8 mouse cellular contexts compared by ENCODE assay signal in the genomic region with DNA sequence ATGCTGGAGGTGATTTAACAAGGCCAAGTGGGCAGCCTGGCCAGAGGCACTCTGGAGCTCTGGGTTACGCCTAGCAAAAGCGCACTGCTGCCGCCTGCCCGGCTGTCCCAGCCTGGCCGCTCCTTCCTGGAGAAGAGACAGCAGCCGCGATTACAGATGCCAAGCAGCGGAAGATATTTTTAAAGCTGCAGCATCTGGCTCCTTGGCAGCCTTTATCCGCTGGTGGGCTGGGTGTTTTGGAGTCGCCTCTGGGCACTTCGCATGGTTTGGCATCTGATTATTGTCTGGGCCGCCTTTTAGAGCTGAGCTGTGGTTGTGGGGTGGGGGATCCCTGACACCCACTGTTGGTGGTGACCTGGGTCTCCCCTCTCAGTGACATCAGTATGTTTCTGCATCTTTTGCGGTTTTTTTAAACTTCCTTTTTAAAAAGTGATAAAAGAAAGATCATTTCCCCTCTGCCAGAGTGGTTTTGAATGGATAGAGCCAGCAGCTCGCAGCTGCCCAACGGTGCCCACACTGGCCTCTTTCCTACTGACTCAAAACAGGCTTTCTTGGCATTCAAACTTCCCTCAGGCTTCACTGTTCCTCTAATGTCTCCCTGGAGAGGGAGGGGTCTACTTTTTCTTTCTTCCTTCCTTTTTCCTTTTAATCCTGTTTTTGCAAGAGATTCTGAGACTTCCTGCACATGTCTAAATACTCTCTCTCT.
DNase-seq lines count a peak whose midpoint lies in the region; ATAC-seq lines count a peak whose summit lies in the region.

No protein-coding gene starts in this region.

- peak overlapping the region; percentile 58; the same call in 1 of the 2 replicates for H3K27ac ChIP-seq in embryonic facial prominence, embryonic 13.5 days
- H3K27ac ChIP-seq in embryonic facial prominence, embryonic 10.5 days (replicated peaks), result no peak overlapping the region
- H3K27ac ChIP-seq in hindbrain, embryonic 14.5 days, result peak overlapping the region; percentile 49
- H3K27ac ChIP-seq in limb, embryonic 13.5 days, result no peak overlapping the region

- no peaks in the 10 kb centered on the region for H3K36me3 ChIP-seq in embryonic facial prominence, embryonic 13.5 days
- H3K36me3 ChIP-seq in embryonic facial prominence, embryonic 10.5 days (replicated peaks), result no peaks in the 10 kb centered on the region
- no peaks in the 10 kb centered on the region for H3K36me3 ChIP-seq in hindbrain, embryonic 14.5 days (replicated peaks; ENCODE audit: control insufficient read depth, insufficient read depth)
- no peaks in the 10 kb centered on the region for H3K36me3 ChIP-seq in limb, embryonic 13.5 days

- no peaks in the 10 kb centered on the region for H3K27me3 ChIP-seq in embryonic facial prominence, embryonic 13.5 days
- no peaks in the 10 kb centered on the region for H3K27me3 ChIP-seq in embryonic facial prominence, embryonic 10.5 days (replicated peaks; ENCODE audit: low read depth, poor library complexity, severe bottlenecking)
- no peaks in the 10 kb centered on the region for H3K27me3 ChIP-seq in hindbrain, embryonic 14.5 days (ENCODE audit: control insufficient read depth, insufficient read depth, low read length)
- H3K27me3 ChIP-seq in limb, embryonic 13.5 days, result no peaks in the 10 kb centered on the region

- 0 out of 2 replicates have a peak overlapping the region, but pooled peaks have one; percentile 51 for H3K9ac ChIP-seq in embryonic facial prominence, embryonic 13.5 days
- no peak overlapping the region; the same call in 1 of the 2 replicates for H3K9ac ChIP-seq in hindbrain, embryonic 14.5 days
- H3K9ac ChIP-seq in limb, embryonic 13.5 days, result no peak overlapping the region

- no peak for ATAC-seq in embryonic facial prominence, embryonic 13.5 days (ENCODE audit: insufficient number of reproducible peaks, insufficient read depth, low FRiP score, low TSS enrichment, low read depth)
- peak; percentile 80 for ATAC-seq in hindbrain, embryonic 14.5 days (ENCODE audit: low FRiP score)
- ATAC-seq in limb, embryonic 13.5 days (ENCODE audit: low FRiP score, low read depth), result no peak; the same call in 1 of the 2 replicates

- H3K4me3 ChIP-seq in embryonic facial prominence, embryonic 13.5 days, result no peak overlapping the region
- H3K4me3 ChIP-seq in embryonic facial prominence, embryonic 10.5 days, result no peak overlapping the region
- H3K4me3 ChIP-seq in hindbrain, embryonic 14.5 days (replicated peaks; ENCODE audit: low read length), result no peak overlapping the region
- no peak overlapping the region for H3K4me3 ChIP-seq in limb, embryonic 13.5 days

- peak overlapping the region; percentile 31 for H3K4me2 ChIP-seq in embryonic facial prominence, embryonic 13.5 days
- H3K4me2 ChIP-seq in hindbrain, embryonic 14.5 days (replicated peaks), result peak overlapping the region; percentile 36
- peak overlapping the region; percentile 12; the same call in 1 of the 2 replicates for H3K4me2 ChIP-seq in limb, embryonic 13.5 days (replicated peaks)

- peaks cover 14% of the 10 kb centered on the region for H3K4me1 ChIP-seq in embryonic facial prominence, embryonic 13.5 days
- H3K4me1 ChIP-seq in embryonic facial prominence, embryonic 10.5 days, result peaks cover 13% of the 10 kb centered on the region
- H3K4me1 ChIP-seq in hindbrain, embryonic 14.5 days (replicated peaks; ENCODE audit: control insufficient read depth, insufficient read depth, low read length), result peaks cover 4% of the 10 kb centered on the region; the same call in 1 of the 2 replicates
- peaks cover 9% of the 10 kb centered on the region for H3K4me1 ChIP-seq in limb, embryonic 13.5 days

- WGBS in embryonic facial prominence, embryonic 13.5 days, result 29% methylated on average over 15 of the region's 15 CpGs
- WGBS in embryonic facial prominence, embryonic 10.5 days, result 55% methylated on average over 15 of the region's 15 CpGs
- WGBS in hindbrain, embryonic 14.5 days, result 47% methylated on average over 15 of the region's 15 CpGs
- 43% methylated on average over 15 of the region's 15 CpGs for WGBS in limb, embryonic 13.5 days

- DNase-seq in embryonic facial prominence, embryonic 10.5 days (ENCODE audit: low spot score), result no peak
- peak; percentile 23 for DNase-seq in T-cell, adult 2 months (ENCODE audit: low spot score)
- DNase-seq in frontal cortex, postnatal 14 days (ENCODE audit: low spot score in 2 of 2), result peak; percentile 59 to 66
- peak; percentile 41 for DNase-seq in hindbrain, embryonic 14.5 days (ENCODE audit: low spot score)
- peak; percentile 56 to 60 for DNase-seq in right cerebral cortex, postnatal 36 days (ENCODE audit: low spot score in 2 of 2)
- no peak for DNase-seq in B cell, adult 2 months

- H3K9me3 ChIP-seq in embryonic facial prominence, embryonic 13.5 days, result no peaks in the 10 kb centered on the region
- H3K9me3 ChIP-seq in embryonic facial prominence, embryonic 10.5 days, result no peaks in the 10 kb centered on the region
- no peaks in the 10 kb centered on the region for H3K9me3 ChIP-seq in hindbrain, embryonic 14.5 days (ENCODE audit: control insufficient read depth, low read length)
- no peaks in the 10 kb centered on the region for H3K9me3 ChIP-seq in limb, embryonic 13.5 days

Comparison
In these comparisons a context has a peak if more than half of its experiments do, and no peak if none do; other contexts are left out.
1. H3K27ac ChIP-seq: peak in embryonic facial prominence, embryonic 13.5 days (single experiment) and hindbrain, embryonic 14.5 days (single experiment); none in embryonic facial prominence, embryonic 10.5 days (single experiment) and limb, embryonic 13.5 days (single experiment).
2. DNase-seq: peak in T-cell, adult 2 months (single experiment), frontal cortex, postnatal 14 days (2 of 2), hindbrain, embryonic 14.5 days (single experiment) and right cerebral cortex, postnatal 36 days (2 of 2); none in embryonic facial prominence, embryonic 10.5 days (single experiment) and B cell, adult 2 months (0 of 2).
3. Peak in every context shown above with its lines, with median percentiles within 50 percentile points of each other: H3K4me2 ChIP-seq.